Mouse (Mus musculus) midbrain, embryonic 14.5 days (tissue): ENCODE measurements around the gene Pde2a. TPM values are rescaled to one million over a fixed set of nuclear protein-coding genes. Genes with fewer than 3 reads are reported as not detected.

Experiments used
- ATAC-seq: fragments of 200-750 bp; cut with Nextera tagmentation; 2 replicates; pipeline ENCODE4 v1.8.0; 2017; ENCODE audit warnings: moderate number of reproducible peaks, moderate library complexity; ENCODE audit not compliant: low FRiP score, low TSS enrichment
- DNase-seq: peaks from one replicate; pipeline ENCODE4 v3.0.0-alpha.2; 2015
- H3K27ac ChIP-seq: fragments of 300-500 bp; sonication (generic); replicated peaks from 2 replicates; pipeline ENCODE4 v1.5.1; 2014; ENCODE audit warnings: mild to moderate bottlenecking, low read depth, low read length, moderate library complexity
- H3K27me3 ChIP-seq: fragments of 300-500 bp; sonication (generic); 2 replicates; pipeline ENCODE4 v1.6.1; 2014; ENCODE audit warnings: low read length, control low read depth, mixed read lengths; ENCODE audit not compliant: control insufficient read depth, insufficient read depth
- H3K36me3 ChIP-seq: fragments of 300-500 bp; sonication (generic); 2 replicates; pipeline ENCODE4 v1.6.1; 2014; ENCODE audit warnings: low read length, control low read depth; ENCODE audit not compliant: control insufficient read depth, insufficient read depth
- H3K4me1 ChIP-seq: fragments of 300-500 bp; sonication (generic); 2 replicates; pipeline ENCODE4 v1.6.1; 2014; ENCODE audit warnings: mild to moderate bottlenecking, antibody characterized with exemption, low read length, control low read depth; ENCODE audit not compliant: control insufficient read depth, insufficient read depth
- H3K4me2 ChIP-seq: fragments of 300-500 bp; sonication (generic); 2 replicates; pipeline ENCODE4 v1.6.1; 2014; ENCODE audit warnings: mild to moderate bottlenecking, low read length, moderate library complexity
- H3K4me3 ChIP-seq: fragments of 300-500 bp; sonication (generic); replicated peaks from 2 replicates; pipeline ENCODE4 v1.5.1; 2014; ENCODE audit warnings: low read depth, low read length
- H3K9ac ChIP-seq: fragments of 300-500 bp; sonication (generic); replicated peaks from 2 replicates; pipeline ENCODE4 v1.6.1; 2014; ENCODE audit warnings: mild to moderate bottlenecking, low read length, moderate library complexity
- H3K9me3 ChIP-seq: fragments of 300-500 bp; sonication (generic); 2 replicates; pipeline ENCODE4 v1.6.1; 2016; ENCODE audit warnings: low read length, control low read depth, mixed read lengths; ENCODE audit not compliant: control insufficient read depth
- WGBS: fragments of 180-500 bp; shearing (Covaris S2); extraction: QIAGEN DNeasy Blood & Tissue Kit; methylation state at CpG from one replicate; pipeline ENCODE4 v1.1.7; 2014; 5-methylcytosine and 5-hydroxymethylcytosine counted together
- polyA plus RNA-seq: library from polyadenylated mRNA; unstranded; fragments of >200 nt; fragmentation: Nextera tagmentation; extraction: Ambion mirVana; gene quantifications from 2 replicates; pipeline ENCODE4 v1.2.1, GENCODE M21; 2014

Pde2a gene
- polyA plus RNA-seq, 1 experiment from 2014 or later, result 23.0 TPM

GRCm38 (mm10) chr7:101382378-101382777 is 39.1 kb upstream of the Pde2a start:
- H3K9ac ChIP-seq, result no peak overlapping the region
- H3K27me3 ChIP-seq, result no peaks in the 10 kb centered on the region
- H3K9me3 ChIP-seq, result no peaks in the 10 kb centered on the region
- no peaks in the 10 kb centered on the region for H3K36me3 ChIP-seq
- DNase-seq (no peak), ATAC-seq (no peak)
- H3K27ac ChIP-seq, result no peak overlapping the region
- 74% methylated on average over 8 of the region's 8 CpGs for WGBS
- H3K4me2 ChIP-seq, result no peak overlapping the region
- H3K4me3 ChIP-seq, result no peak overlapping the region
- H3K4me1 ChIP-seq, result no peaks in the 10 kb centered on the region

GRCm38 (mm10) chr7:101383756-101384155 is 37.7 kb upstream of the Pde2a start:
- no peak overlapping the region for H3K27ac ChIP-seq
- no peak overlapping the region for H3K4me2 ChIP-seq
- H3K4me1 ChIP-seq, result no peaks in the 10 kb centered on the region
- H3K9me3 ChIP-seq, result no peaks in the 10 kb centered on the region
- WGBS, result 69% methylated on average over 3 of the region's 3 CpGs
- no peaks in the 10 kb centered on the region for H3K27me3 ChIP-seq
- ATAC-seq (no peak), DNase-seq (no peak)
- H3K4me3 ChIP-seq, result no peak overlapping the region
- H3K36me3 ChIP-seq, result no peaks in the 10 kb centered on the region
- no peak overlapping the region for H3K9ac ChIP-seq

GRCm38 (mm10) chr7:101384931-101385330 is 36.6 kb upstream of the Pde2a start:
- no peak for ATAC-seq
- Histone ChIP-seq H3K36me3 (no peaks in the 10 kb centered on the region), H3K4me3 (no peak overlapping the region), H3K4me2 (no peak overlapping the region), H3K27me3 (no peaks in the 10 kb centered on the region), H3K27ac (no peak overlapping the region), H3K9me3 (no peaks in the 10 kb centered on the region), H3K4me1 (no peaks in the 10 kb centered on the region), H3K9ac (no peak overlapping the region)
- DNase-seq, result no peak
- 69% methylated on average over 10 of the region's 10 CpGs for WGBS

DNA sequence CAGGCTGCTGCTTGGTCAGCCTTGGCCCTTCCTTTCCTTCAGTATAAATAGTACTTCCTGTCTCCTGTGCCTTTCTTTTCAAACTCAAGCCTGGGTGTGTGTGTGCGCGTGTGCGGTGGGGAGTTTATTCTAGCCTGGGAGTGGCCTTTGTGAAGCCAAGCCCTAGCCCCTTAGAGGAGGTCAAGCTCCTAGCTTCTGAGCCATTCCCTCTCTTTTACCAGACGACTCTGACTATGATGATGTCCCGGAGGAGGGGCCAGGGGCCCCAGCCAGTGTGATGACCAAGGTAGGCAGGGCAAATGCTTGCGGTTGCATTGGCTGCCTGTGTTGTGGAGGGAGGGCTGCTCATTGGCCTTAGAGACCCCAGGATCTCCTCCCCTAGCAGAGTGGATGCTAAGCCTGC is 36.2 kb upstream of the Pde2a start:
- Histone ChIP-seq H3K36me3 (no peaks in the 10 kb centered on the region), H3K9me3 (no peaks in the 10 kb centered on the region), H3K4me2 (no peak overlapping the region), H3K27ac (no peak overlapping the region), H3K4me1 (no peaks in the 10 kb centered on the region), H3K9ac (no peak overlapping the region), H3K27me3 (no peaks in the 10 kb centered on the region), H3K4me3 (no peak overlapping the region)
- ATAC-seq (no peak), DNase-seq (no peak)
- 54% methylated on average over 6 of the region's 6 CpGs for WGBS

DNA sequence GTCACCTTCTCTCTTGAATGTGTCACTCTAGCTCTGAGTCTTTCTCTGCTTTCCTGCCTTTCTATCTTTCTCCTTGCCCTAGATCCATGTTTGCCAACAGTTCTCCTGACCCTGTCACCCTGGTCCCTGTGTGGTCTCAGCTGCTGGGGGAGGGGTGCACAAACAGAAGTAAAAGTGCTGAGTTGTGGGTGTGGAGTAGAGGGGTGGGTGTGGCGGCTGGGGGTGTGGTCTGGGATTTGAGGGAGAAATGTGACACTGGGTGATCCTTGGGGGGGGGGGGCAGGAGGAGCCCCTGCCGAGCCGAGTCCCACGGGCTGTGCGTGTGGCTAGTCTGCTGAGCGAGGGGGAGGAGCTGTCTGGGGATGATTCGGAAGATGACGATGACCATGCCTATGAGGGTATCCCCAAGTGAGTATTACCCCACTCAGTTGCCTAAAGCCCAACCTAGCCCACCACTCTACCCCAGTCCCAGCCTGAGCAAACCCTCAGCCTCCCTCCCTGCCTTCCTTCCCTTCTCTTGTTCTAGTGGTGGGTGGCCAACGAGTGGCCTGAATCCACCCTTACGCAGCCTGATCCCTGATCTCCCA is 35.5 kb upstream of the Pde2a start:
- ATAC-seq (no peak), DNase-seq (no peak)
- WGBS, result 63% methylated on average over 10 of the region's 10 CpGs
- H3K4me2 ChIP-seq, result no peak overlapping the region
- H3K36me3 ChIP-seq, result no peaks in the 10 kb centered on the region
- H3K27ac ChIP-seq, result no peak overlapping the region
- no peak overlapping the region for H3K9ac ChIP-seq
- H3K9me3 ChIP-seq, result no peaks in the 10 kb centered on the region
- H3K27me3 ChIP-seq, result no peaks in the 10 kb centered on the region
- H3K4me3 ChIP-seq, result no peak overlapping the region
- H3K4me1 ChIP-seq, result no peaks in the 10 kb centered on the region

- no peak for ATAC-seq
- 90% methylated on average over 6 of the region's 6 CpGs for WGBS
Observed at GRCm38 (mm10) chr7:101389256-101389655, 32.2 kb upstream of the Pde2a start.

GRCm38 (mm10) chr7:101391909-101392479 is 29.5 kb upstream of the Pde2a start:
- no peaks in the 10 kb centered on the region for H3K9me3 ChIP-seq
- no peak overlapping the region for H3K4me2 ChIP-seq
- WGBS, result 83% methylated on average over 4 of the region's 4 CpGs
- no peaks in the 10 kb centered on the region for H3K27me3 ChIP-seq
- H3K4me1 ChIP-seq, result no peaks in the 10 kb centered on the region
- DNase-seq, result no peak
- H3K27ac ChIP-seq, result no peak overlapping the region
- no peak overlapping the region for H3K4me3 ChIP-seq
- H3K9ac ChIP-seq, result no peak overlapping the region
- no peak; the same call in 1 of the 2 replicates for ATAC-seq
- no peaks in the 10 kb centered on the region for H3K36me3 ChIP-seq

More at GRCm38 (mm10) chr7:101389256-101389655, 32.2 kb upstream of the Pde2a start:
- DNase-seq, result no peak
- H3K4me3 ChIP-seq, result no peak overlapping the region
- H3K27me3 ChIP-seq, result no peaks in the 10 kb centered on the region
- no peaks in the 10 kb centered on the region for H3K9me3 ChIP-seq
- no peak overlapping the region for H3K9ac ChIP-seq
- no peaks in the 10 kb centered on the region for H3K36me3 ChIP-seq
- H3K4me2 ChIP-seq, result no peak overlapping the region
- no peaks in the 10 kb centered on the region for H3K4me1 ChIP-seq
- no peak overlapping the region for H3K27ac ChIP-seq

- Histone ChIP-seq H3K9me3 (no peaks in the 10 kb centered on the region), H3K4me1 (no peaks in the 10 kb centered on the region), H3K27me3 (no peaks in the 10 kb centered on the region), H3K4me3 (no peak overlapping the region), H3K36me3 (no peaks in the 10 kb centered on the region), H3K27ac (no peak overlapping the region), H3K4me2 (no peak overlapping the region), H3K9ac (no peak overlapping the region)
- DNase-seq, result no peak
- ATAC-seq, result no peak
- WGBS, result 53% methylated on average over 4 of the region's 4 CpGs
Observed at GRCm38 (mm10) chr7:101393015-101393414, 28.5 kb upstream of the Pde2a start.
